8 mouse cellular contexts compared by ENCODE assay signal in the genomic region with DNA sequence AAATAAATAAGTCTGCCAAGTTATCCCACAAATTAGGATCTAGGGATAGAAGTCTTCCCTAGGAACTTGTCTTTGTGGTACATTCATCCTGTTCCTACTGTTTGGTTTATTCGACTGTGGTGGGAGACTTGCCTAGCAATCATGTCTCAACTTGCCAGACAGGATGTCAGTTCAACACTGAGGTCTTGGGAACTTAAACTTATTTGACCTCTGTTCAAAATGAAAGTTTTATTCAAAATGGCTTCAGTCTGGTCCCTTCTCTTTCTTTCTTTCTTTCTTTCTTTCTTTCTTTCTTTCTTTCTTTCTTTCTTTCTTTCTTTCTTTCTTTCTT. TPM values are rescaled to one million over a fixed set of nuclear protein-coding genes. Genes with fewer than 3 reads are reported as not detected.
DNase-seq lines count a peak whose midpoint lies in the region; ATAC-seq and TF ChIP-seq lines count a peak whose summit lies in the region.

No protein-coding gene starts in this region.

- no peaks in the 10 kb centered on the region for H3K36me3 ChIP-seq in kidney, postnatal 0 days (ENCODE audit: insufficient read depth, low read length)
- no peaks in the 10 kb centered on the region for H3K36me3 ChIP-seq in intestine, postnatal 0 days (ENCODE audit: control insufficient read depth, insufficient read depth)
- H3K36me3 ChIP-seq in neural tube, embryonic 13.5 days = no peaks in the 10 kb centered on the region

- H3K4me1 ChIP-seq in kidney, postnatal 0 days (replicated peaks; ENCODE audit: insufficient read depth, low read length) = no peaks in the 10 kb centered on the region
- no peaks in the 10 kb centered on the region for H3K4me1 ChIP-seq in cortical plate, adult 2 months (ENCODE audit: control insufficient read depth, insufficient read depth, low read length)
- H3K4me1 ChIP-seq in intestine, postnatal 0 days (replicated peaks; ENCODE audit: control insufficient read depth, insufficient read depth, low read length) = no peaks in the 10 kb centered on the region
- H3K4me1 ChIP-seq in neural tube, embryonic 13.5 days (replicated peaks) = peaks cover 10% of the 10 kb centered on the region

- 26% methylated on average over 1 of the region's 1 CpGs for WGBS in kidney, postnatal 0 days
- 7% methylated on average over 1 of the region's 1 CpGs for WGBS in intestine, postnatal 0 days
- 57% methylated on average over 1 of the region's 1 CpGs for WGBS in neural tube, embryonic 13.5 days

- ATAC-seq in kidney, postnatal 0 days (replicated peaks; ENCODE audit: low FRiP score, low read depth) = no peak
- ATAC-seq in intestine, postnatal 0 days = no peak
- no peak for ATAC-seq in neural tube, embryonic 13.5 days (ENCODE audit: low read depth)

- DNase-seq in kidney, postnatal 0 days (ENCODE audit: low spot score) = peak; percentile 53
- no peak for DNase-seq in kidney, postnatal 4 days
- DNase-seq in right cerebral cortex, postnatal 4 days = no peak
- no peak for DNase-seq in frontal cortex, postnatal 10 days (ENCODE audit: low spot score in 2 of 2)
- no peak for DNase-seq in spleen, postnatal 14 days (ENCODE audit: low spot score in 2 of 2)

- H3K27ac ChIP-seq in kidney, postnatal 0 days = peak overlapping the region; percentile 77; the same call in 1 of the 2 replicates
- H3K27ac ChIP-seq in cortical plate, adult 2 months (ENCODE audit: insufficient read depth, low read length) = no peak overlapping the region
- H3K27ac ChIP-seq in intestine, postnatal 0 days (ENCODE audit: low read depth, low read length) = peak overlapping the region; percentile 62; the same call in 1 of the 2 replicates
- no peak overlapping the region; the same call in 1 of the 2 replicates for H3K27ac ChIP-seq in neural tube, embryonic 13.5 days (replicated peaks)

- H3K27me3 ChIP-seq in kidney, postnatal 0 days (ENCODE audit: insufficient read depth, low read length) = no peaks in the 10 kb centered on the region
- no peaks in the 10 kb centered on the region for H3K27me3 ChIP-seq in intestine, postnatal 0 days (replicated peaks; ENCODE audit: control insufficient read depth, insufficient read depth, low read length)
- H3K27me3 ChIP-seq in neural tube, embryonic 13.5 days = no peaks in the 10 kb centered on the region

- no peak for TF ChIP-seq POLR2A in cortical plate, adult 2 months (IDR thresholded peaks at IDR 0.05; ENCODE audit: extremely low read depth, insufficient read depth, low read length)

- peak overlapping the region; percentile 56 for H3K4me3 ChIP-seq in kidney, postnatal 0 days (replicated peaks; ENCODE audit: low read depth, low read length)
- H3K4me3 ChIP-seq in cortical plate, adult 2 months (ENCODE audit: insufficient read depth, low read length) = peak overlapping the region; percentile 47; the same call in 1 of the 2 replicates
- H3K4me3 ChIP-seq in intestine, postnatal 0 days (ENCODE audit: low read depth, low read length) = peak overlapping the region; percentile 58
- H3K4me3 ChIP-seq in neural tube, embryonic 13.5 days = peak overlapping the region; percentile 41; the same call in 1 of the 2 replicates

- peak overlapping the region; percentile 72 for H3K4me2 ChIP-seq in kidney, postnatal 0 days (ENCODE audit: low read length)
- H3K4me2 ChIP-seq in intestine, postnatal 0 days (replicated peaks; ENCODE audit: low read depth) = peak overlapping the region; percentile 58
- H3K4me2 ChIP-seq in neural tube, embryonic 13.5 days = peak overlapping the region; percentile 63

- H3K9ac ChIP-seq in kidney, postnatal 0 days (ENCODE audit: low read depth, low read length) = peak overlapping the region; percentile 56; the same call in 1 of the 2 replicates
- H3K9ac ChIP-seq in intestine, postnatal 0 days (ENCODE audit: low read depth, low read length) = no peak overlapping the region
- no peak overlapping the region for H3K9ac ChIP-seq in neural tube, embryonic 13.5 days

- TF ChIP-seq CTCF in kidney, postnatal 0 days (IDR thresholded peaks at IDR 0.05; ENCODE audit: low read depth) = no peak
- no peak for TF ChIP-seq CTCF in cortical plate, adult 2 months (IDR thresholded peaks at IDR 0.05; ENCODE audit: extremely low read depth, insufficient read depth, low read length)
- no peak for TF ChIP-seq CTCF in intestine, postnatal 0 days (IDR thresholded peaks at IDR 0.05; ENCODE audit: low read depth)

- no peaks in the 10 kb centered on the region for H3K9me3 ChIP-seq in kidney, postnatal 0 days (replicated peaks; ENCODE audit: low read length)
- H3K9me3 ChIP-seq in intestine, postnatal 0 days (ENCODE audit: control insufficient read depth) = no peaks in the 10 kb centered on the region
- H3K9me3 ChIP-seq in neural tube, embryonic 13.5 days = no peaks in the 10 kb centered on the region

RNA-seq across cellular contexts. Expression of gene Apobec1, which starts 0.7 kb away (rescaled TPM):
- 3.6 TPM in 2 replicates for polyA plus RNA-seq in kidney, postnatal 0 days (2015; fragmentation: Nextera tagmentation; extraction: Ambion mirVana)
- polyA plus RNA-seq in cortical plate, adult 2 months (2012; rRNA removed) = 3.1 and 4.5 TPM in 2 replicates
- polyA plus RNA-seq in intestine, postnatal 0 days (2015; fragmentation: Nextera tagmentation; extraction: Ambion mirVana) = 23.8 and 26.0 TPM in 2 replicates
- polyA plus RNA-seq in neural tube, embryonic 13.5 days (2015; fragmentation: Nextera tagmentation; extraction: Ambion mirVana) = 2.1 and 2.3 TPM in 2 replicates

RNA-seq across cellular contexts. Expression of gene Gdf3, which starts 6.9 kb away (rescaled TPM):
- not detected in 2 replicates for polyA plus RNA-seq in kidney, postnatal 0 days (2015; fragmentation: Nextera tagmentation; extraction: Ambion mirVana)
- polyA plus RNA-seq in cortical plate, adult 2 months (2012; rRNA removed) = not detected in 2 replicates
- polyA plus RNA-seq in intestine, postnatal 0 days (2015; fragmentation: Nextera tagmentation; extraction: Ambion mirVana) = 0.07 and 0.09 TPM in 2 replicates
- polyA plus RNA-seq in neural tube, embryonic 13.5 days (2015; fragmentation: Nextera tagmentation; extraction: Ambion mirVana) = not detected in 2 replicates

RNA-seq across cellular contexts. Expression of gene Dppa3, which starts 23.3 kb away (rescaled TPM):
- not detected in 2 replicates for polyA plus RNA-seq in kidney, postnatal 0 days (2015; fragmentation: Nextera tagmentation; extraction: Ambion mirVana)
- not detected in 2 replicates for polyA plus RNA-seq in cortical plate, adult 2 months (2012; rRNA removed)
- not detected in 2 replicates for polyA plus RNA-seq in intestine, postnatal 0 days (2015; fragmentation: Nextera tagmentation; extraction: Ambion mirVana)
- not detected in 2 replicates for polyA plus RNA-seq in neural tube, embryonic 13.5 days (2015; fragmentation: Nextera tagmentation; extraction: Ambion mirVana)

RNA-seq across cellular contexts. Expression of gene Aicda, which starts 49.4 kb away (rescaled TPM):
- not detected in 2 replicates for polyA plus RNA-seq in kidney, postnatal 0 days (2015; fragmentation: Nextera tagmentation; extraction: Ambion mirVana)
- polyA plus RNA-seq in cortical plate, adult 2 months (2012; rRNA removed) = not detected in 2 replicates
- polyA plus RNA-seq in intestine, postnatal 0 days (2015; fragmentation: Nextera tagmentation; extraction: Ambion mirVana) = not detected in 2 replicates
- polyA plus RNA-seq in neural tube, embryonic 13.5 days (2015; fragmentation: Nextera tagmentation; extraction: Ambion mirVana) = 0.45 TPM in 2 replicates

Comparison
In these comparisons a context has a peak if more than half of its experiments do, and no peak if none do; other contexts are left out.
1. H3K27ac ChIP-seq: peak in kidney, postnatal 0 days (single experiment) and intestine, postnatal 0 days (single experiment); none in cortical plate, adult 2 months (single experiment) and neural tube, embryonic 13.5 days (single experiment).
2. Peak in every context shown above with its lines, with median percentiles within 50 percentile points of each other: H3K4me2 ChIP-seq and H3K4me3 ChIP-seq.